Mouse (Mus musculus): ENCODE measurements around the gene Lurap1l. TPM values are rescaled to one million over a fixed set of nuclear protein-coding genes. Genes with fewer than 3 reads are reported as not detected.

Gene Lurap1l
- polyA plus RNA-seq, 1 experiment from 2014 or later = 3.9 TPM

DNA sequence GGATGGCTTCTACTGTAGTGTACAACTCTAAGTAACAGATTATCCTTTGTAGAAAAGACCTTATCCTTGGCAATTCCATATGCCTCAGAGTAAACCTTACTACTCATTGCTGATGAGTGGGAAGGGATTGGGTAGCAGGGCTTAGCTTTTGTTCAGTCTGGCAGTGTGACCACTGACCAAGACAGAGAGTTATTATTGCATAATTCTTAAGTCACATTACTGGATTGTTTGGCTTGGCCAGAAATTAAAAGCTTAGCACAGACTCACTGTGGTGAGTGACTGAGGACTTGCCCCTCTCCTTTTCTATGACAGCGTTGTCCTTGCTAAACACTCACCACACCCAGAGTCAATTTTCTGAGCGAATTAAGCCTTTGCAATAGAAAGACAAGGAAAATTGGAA lies 93.1 kb downstream of the Lurap1l start:
- no peaks in the 10 kb centered on the region for H3K4me1 ChIP-seq (ENCODE audit: control insufficient read depth, insufficient read depth, low read length)
- no peak overlapping the region for H3K4me2 ChIP-seq (ENCODE audit: low read depth)
- H3K36me3 ChIP-seq (ENCODE audit: control insufficient read depth, insufficient read depth, low read length) = no peaks in the 10 kb centered on the region
- no peaks in the 10 kb centered on the region for H3K9me3 ChIP-seq (ENCODE audit: control insufficient read depth, low read length)
- ATAC-seq (ENCODE audit: insufficient read depth, low FRiP score, low TSS enrichment) (no peak), DNase-seq (ENCODE audit: low spot score) (no peak)
- H3K27me3 ChIP-seq (ENCODE audit: control insufficient read depth, insufficient read depth, low read length) = no peaks in the 10 kb centered on the region
- no peak overlapping the region for H3K27ac ChIP-seq (ENCODE audit: low read depth, low read length)
- WGBS = 88% methylated on average over 2 of the region's 2 CpGs
- no peak overlapping the region for H3K4me3 ChIP-seq (ENCODE audit: low read depth, low read length)
- no peak overlapping the region for H3K9ac ChIP-seq (ENCODE audit: low read length)

Small RNAs within 50 kb of the gene (microRNA-seq; reads per million reads assigned to microRNA genes)
- gene Gm27452 = not detected

Other genes with a start within 250 kb of the Lurap1l start
- gene Tyrp1, start 76.5 kb upstream of the Lurap1l start, polyA plus RNA-seq (2014; fragmentation: Nextera tagmentation; extraction: Ambion mirVana) = not detected in 2 replicates

Data from neural tube, embryonic 11.5 days (tissue).